Mouse (Mus musculus) neural tube, embryonic 12.5 days (tissue): ENCODE data around the gene Ccr6. TPM values are rescaled to one million over a fixed set of nuclear protein-coding genes. Genes with fewer than 3 reads are reported as not detected.
"Not testable (repeated sequence)": the region's sequence is repeated elsewhere in the genome, so short reads cannot be mapped to it uniquely, and the experiment has no call there.

Experiments used
- ATAC-seq: fragments of 200-750 bp; cut with Nextera tagmentation; 2 replicates; pipeline ENCODE4 v1.8.0; 2017; ENCODE audit warnings: low read depth, mild to moderate bottlenecking, moderate TSS enrichment, moderate library complexity; ENCODE audit not compliant: low FRiP score
- H3K27ac ChIP-seq: fragments of 300-500 bp; sonication (generic); 2 replicates; pipeline ENCODE4 v1.5.1; 2016
- H3K27me3 ChIP-seq: fragments of 300-500 bp; sonication (generic); replicated peaks from 2 replicates; pipeline ENCODE4 v1.6.1; 2016; ENCODE audit warnings: mild to moderate bottlenecking
- H3K36me3 ChIP-seq: fragments of 300-500 bp; sonication (generic); 2 replicates; pipeline ENCODE4 v1.6.1; 2016; ENCODE audit warnings: mild to moderate bottlenecking
- H3K4me1 ChIP-seq: fragments of 300-500 bp; sonication (generic); 2 replicates; pipeline ENCODE4 v1.6.1; 2016
- H3K4me2 ChIP-seq: fragments of 300-500 bp; sonication (generic); replicated peaks from 2 replicates; pipeline ENCODE4 v1.6.1; 2016; ENCODE audit warnings: mild to moderate bottlenecking
- H3K4me3 ChIP-seq: fragments of 300-500 bp; sonication (generic); 2 replicates; pipeline ENCODE4 v1.5.1; 2016
- H3K9ac ChIP-seq: fragments of 300-500 bp; sonication (generic); 2 replicates; pipeline ENCODE4 v1.6.1; 2016; ENCODE audit warnings: mild to moderate bottlenecking
- H3K9me3 ChIP-seq: fragments of 300-500 bp; sonication (generic); 2 replicates; pipeline ENCODE4 v1.6.1; 2016; ENCODE audit warnings: mild to moderate bottlenecking
- whole genome bisulfite sequencing: fragments of 180-500 bp; shearing (Covaris S2); methylation state at CpG from one replicate; pipeline ENCODE4 v1.1.7; 2016; 5-methylcytosine and 5-hydroxymethylcytosine counted together
- polyA plus RNA-seq: library from polyadenylated mRNA; unstranded; fragments of >200 nt; fragmentation: Nextera tagmentation; extraction: Ambion mirVana; gene quantifications from 2 replicates; pipeline ENCODE4 v1.2.1, GENCODE M21; 2016

Gene Ccr6
- not detected in 2 replicates for polyA plus RNA-seq

- Histone ChIP-seq H3K27ac (no peak within 1 kb of the TSS), H3K27me3 (no peaks in the 10 kb centered on the region), H3K9me3 (no peaks in the 10 kb centered on the region), H3K4me3 (no peak within 1 kb of the TSS), H3K4me2 (no peak within 1 kb of the TSS), H3K4me1 (no peaks in the 10 kb centered on the region), H3K9ac (no peak within 1 kb of the TSS), H3K36me3 (no peaks in the 10 kb centered on the region)
- ATAC-seq: no peak
- 82% methylated on average over 3 of the region's 3 CpGs for WGBS
Observed at GRCm38 (mm10) chr17:8235743-8236142, at the start of gene Ccr6. Gene Ccr6 (plus strand): TSS chr17:8236043.

DNA sequence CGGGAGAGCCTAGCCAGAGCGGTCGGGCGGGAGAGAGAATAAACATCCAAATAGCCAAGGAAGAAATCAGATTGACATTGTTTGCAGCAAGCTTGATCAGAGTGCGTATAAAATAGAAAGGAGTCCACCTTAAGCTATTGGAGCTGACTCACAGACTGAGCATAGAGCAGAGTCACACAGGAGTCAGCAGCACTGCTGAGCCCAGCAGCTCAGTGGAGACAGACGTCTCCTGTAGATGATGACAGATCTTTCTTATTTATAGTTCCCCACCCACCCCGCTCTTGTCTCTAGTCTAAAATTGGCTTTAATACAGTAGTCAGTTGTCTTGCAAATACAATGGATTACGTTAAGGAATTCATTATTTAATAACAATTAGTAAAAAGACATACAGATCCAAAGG, 42.2 kb upstream of the Ccr6 start:
- no peak for ATAC-seq
- Histone ChIP-seq H3K27ac (no peak overlapping the region), H3K27me3 (no peaks in the 10 kb centered on the region), H3K4me1 (no peaks in the 10 kb centered on the region), H3K36me3 (peaks cover 45% of the 10 kb centered on the region), H3K9ac (no peak overlapping the region), H3K9me3 (no peaks in the 10 kb centered on the region), H3K4me3 (no peak overlapping the region), H3K4me2 (no peak overlapping the region)
- WGBS: 89% methylated on average over 8 of the region's 8 CpGs

DNA sequence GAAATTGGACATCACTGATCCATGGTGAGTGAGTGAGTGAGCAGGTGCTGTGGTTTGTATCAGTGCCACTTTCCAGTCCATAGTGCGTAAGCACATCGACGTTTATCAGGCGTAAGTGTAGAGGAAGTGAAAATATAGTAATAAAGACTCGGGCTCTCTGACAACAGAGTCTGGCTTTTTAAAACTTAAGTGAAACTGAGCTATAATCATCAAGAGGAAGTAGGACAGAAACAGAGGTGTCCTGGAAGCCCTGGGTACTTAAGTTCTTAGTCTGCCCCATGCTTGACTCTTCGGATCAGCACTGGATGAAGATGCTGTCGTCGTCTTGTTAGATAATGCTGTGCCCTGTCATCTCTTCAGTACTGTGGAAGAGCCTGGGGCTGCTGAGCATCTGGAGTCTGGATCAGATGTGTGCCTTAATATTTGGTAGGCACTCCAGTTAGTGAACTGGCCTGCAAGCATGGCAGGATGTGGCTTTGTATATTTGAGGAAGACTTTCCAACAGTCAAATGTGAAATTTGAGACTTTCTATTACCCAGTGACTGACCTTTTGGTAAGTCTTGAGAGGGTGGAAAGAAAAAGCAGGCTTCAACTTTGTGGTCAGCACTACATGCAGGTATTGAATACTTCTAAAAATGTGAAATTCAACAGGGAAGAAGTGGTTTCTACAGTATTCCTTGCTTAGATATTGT, 40.0 kb upstream of the Ccr6 start:
- Histone ChIP-seq H3K4me2 (no peak overlapping the region), H3K4me3 (no peak overlapping the region), H3K4me1 (no peaks in the 10 kb centered on the region), H3K27ac (no peak overlapping the region), H3K9ac (no peak overlapping the region), H3K9me3 (no peaks in the 10 kb centered on the region), H3K27me3 (no peaks in the 10 kb centered on the region), H3K36me3 (peaks cover 31% of the 10 kb centered on the region)
- ATAC-seq: no peak
- WGBS: 94% methylated on average over 8 of the region's 8 CpGs

GRCm38 (mm10) chr17:8197652-8198051, 38.2 kb upstream of the Ccr6 start:
- 78% methylated on average over 3 of the region's 3 CpGs for whole genome bisulfite sequencing
- no peak for ATAC-seq
- Histone ChIP-seq H3K9ac (no peak overlapping the region), H3K4me2 (no peak overlapping the region), H3K27me3 (no peaks in the 10 kb centered on the region), H3K4me3 (no peak overlapping the region), H3K27ac (no peak overlapping the region), H3K9me3 (no peaks in the 10 kb centered on the region), H3K36me3 (peaks cover 29% of the 10 kb centered on the region), H3K4me1 (no peaks in the 10 kb centered on the region)

GRCm38 (mm10) chr17:8199067-8199935, 36.5 kb upstream of the Ccr6 start:
- Histone ChIP-seq H3K9me3 (no peaks in the 10 kb centered on the region), H3K27me3 (no peaks in the 10 kb centered on the region), H3K36me3 (peaks cover 24% of the 10 kb centered on the region), H3K4me1 (no peaks in the 10 kb centered on the region), H3K27ac (no peak overlapping the region), H3K4me3 (no peak overlapping the region), H3K4me2 (no peak overlapping the region), H3K9ac (no peak overlapping the region)
- WGBS: 89% methylated on average over 11 of the region's 11 CpGs
- no peak for ATAC-seq

GRCm38 (mm10) chr17:8199936-8200330, 35.9 kb upstream of the Ccr6 start:
- H3K27ac ChIP-seq: no peak overlapping the region
- H3K9me3 ChIP-seq: no peaks in the 10 kb centered on the region
- H3K9ac ChIP-seq: no peak overlapping the region
- H3K4me3 ChIP-seq: no peak overlapping the region
- peaks cover 17% of the 10 kb centered on the region for H3K36me3 ChIP-seq
- H3K4me2 ChIP-seq: no peak overlapping the region
- H3K4me1 ChIP-seq: no peaks in the 10 kb centered on the region
- 80% methylated on average over 1 of the region's 1 CpGs for WGBS
- no peak for ATAC-seq
- no peaks in the 10 kb centered on the region for H3K27me3 ChIP-seq

DNA sequence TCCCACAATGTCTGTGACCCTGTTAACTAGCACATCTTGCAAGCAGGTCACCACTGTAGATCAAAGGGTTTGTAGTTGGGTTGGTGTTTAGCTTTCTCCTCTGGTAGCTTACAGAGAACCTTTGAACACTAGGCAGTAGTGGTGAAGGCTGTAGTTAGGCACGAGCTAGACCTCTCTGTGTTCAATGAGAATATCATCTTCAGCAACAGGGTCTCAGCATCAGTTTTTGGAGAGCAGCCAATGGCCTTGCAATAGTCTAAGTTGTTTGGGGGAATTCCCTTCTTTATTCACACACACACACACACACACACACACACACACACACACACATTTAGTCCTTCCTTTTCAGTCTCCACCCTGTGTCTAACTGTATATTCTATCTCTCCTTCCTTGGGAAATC, 32.4 kb upstream of the Ccr6 start:
- Histone ChIP-seq H3K27me3 (no peaks in the 10 kb centered on the region), H3K4me1 (no peaks in the 10 kb centered on the region), H3K27ac (no peak overlapping the region), H3K4me2 (no peak overlapping the region), H3K9ac (no peak overlapping the region), H3K36me3 (no peaks in the 10 kb centered on the region), H3K4me3 (no peak overlapping the region), H3K9me3 (no peaks in the 10 kb centered on the region)
- WGBS: 76% methylated on average over 1 of the region's 1 CpGs
- no peak for ATAC-seq

DNA sequence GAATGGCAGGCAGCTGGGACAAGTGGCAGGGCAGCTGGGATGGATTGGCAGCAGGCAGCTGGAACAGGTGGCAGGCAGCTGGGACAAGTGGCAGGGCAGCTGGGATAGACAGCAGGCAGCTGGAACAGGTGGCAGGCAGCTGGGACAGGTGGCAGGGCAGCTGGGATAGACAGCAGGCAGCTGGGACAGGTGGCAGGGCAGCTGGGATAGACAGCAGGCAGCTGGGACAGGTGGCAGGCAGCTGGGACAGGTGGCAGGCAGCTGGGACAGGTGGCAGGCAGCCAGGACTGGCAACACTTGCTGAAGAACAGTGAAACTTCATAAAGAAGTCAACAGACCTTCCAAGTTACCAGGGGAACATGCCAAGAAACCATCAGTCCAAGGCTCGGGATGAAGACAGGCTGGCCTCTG, 30.6 kb upstream of the Ccr6 start:
- H3K27me3 ChIP-seq, H3K4me1 ChIP-seq, H3K9ac ChIP-seq, ATAC-seq, H3K36me3 ChIP-seq, H3K4me2 ChIP-seq, H3K9me3 ChIP-seq, H3K27ac ChIP-seq, H3K4me3 ChIP-seq: not testable (repeated sequence)
- WGBS: 93% methylated on average over 1 of the region's 1 CpGs

DNA sequence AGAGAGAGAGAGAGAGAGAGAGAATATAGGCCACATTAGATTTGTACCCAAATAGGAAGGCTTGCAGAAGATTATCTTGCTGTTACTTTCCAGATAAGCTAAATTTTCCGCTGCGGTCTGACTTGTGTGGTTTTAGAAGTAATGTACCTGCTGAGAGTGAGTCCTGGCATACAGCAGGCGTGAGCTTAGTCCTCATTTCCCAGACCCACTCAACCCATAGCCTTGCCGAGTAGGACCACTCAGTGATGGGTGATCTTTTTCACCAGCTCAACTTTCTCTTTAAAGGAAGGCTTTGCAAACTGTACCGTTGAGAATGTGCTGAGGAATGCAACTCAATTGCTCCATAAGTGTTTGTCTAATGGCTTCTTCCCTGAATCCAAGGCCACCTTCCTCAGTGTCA, 29.2 kb upstream of the Ccr6 start:
- Histone ChIP-seq H3K4me1 (no peaks in the 10 kb centered on the region), H3K9me3 (no peaks in the 10 kb centered on the region), H3K36me3 (no peaks in the 10 kb centered on the region), H3K27ac (no peak overlapping the region), H3K4me2 (no peak overlapping the region), H3K27me3 (no peaks in the 10 kb centered on the region), H3K9ac (no peak overlapping the region), H3K4me3 (no peak overlapping the region)
- 93% methylated on average over 5 of the region's 5 CpGs for WGBS
- ATAC-seq: no peak

DNA sequence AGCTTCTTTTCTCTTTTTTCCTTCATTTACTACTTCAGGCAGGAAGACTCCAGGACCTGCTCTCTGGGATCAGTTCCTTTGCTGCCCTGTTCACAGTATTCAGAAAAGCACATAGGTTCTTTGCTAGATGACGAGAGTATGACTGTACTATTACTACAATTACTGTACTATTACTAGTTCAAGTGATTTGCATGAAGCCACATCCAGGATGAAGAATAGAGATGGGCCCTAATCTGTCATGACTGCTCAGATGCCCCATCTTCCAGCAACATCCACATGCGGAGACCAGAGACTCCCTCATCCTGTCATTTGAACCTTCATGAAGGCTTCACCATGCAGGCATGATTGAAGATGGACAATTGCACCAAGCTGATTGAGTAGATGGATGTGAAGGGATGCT, 26.1 kb upstream of the Ccr6 start:
- no peak for ATAC-seq
- Histone ChIP-seq H3K27ac (no peak overlapping the region), H3K27me3 (no peaks in the 10 kb centered on the region), H3K36me3 (no peaks in the 10 kb centered on the region), H3K4me2 (no peak overlapping the region), H3K9ac (no peak overlapping the region), H3K4me3 (no peak overlapping the region), H3K9me3 (no peaks in the 10 kb centered on the region), H3K4me1 (no peaks in the 10 kb centered on the region)
- 90% methylated on average over 2 of the region's 2 CpGs for WGBS

GRCm38 (mm10) chr17:8210170-8210569, 25.7 kb upstream of the Ccr6 start:
- H3K36me3 ChIP-seq: no peaks in the 10 kb centered on the region

GRCm38 (mm10) chr17:8210675-8211074, 25.2 kb upstream of the Ccr6 start:
- Histone ChIP-seq H3K4me3 (no peak overlapping the region), H3K27ac (no peak overlapping the region), H3K9me3 (no peaks in the 10 kb centered on the region), H3K36me3 (no peaks in the 10 kb centered on the region), H3K4me1 (no peaks in the 10 kb centered on the region), H3K9ac (no peak overlapping the region), H3K4me2 (no peak overlapping the region), H3K27me3 (no peaks in the 10 kb centered on the region)
- WGBS: 81% methylated on average over 10 of the region's 10 CpGs
- ATAC-seq: no peak

More at GRCm38 (mm10) chr17:8210170-8210569, 25.7 kb upstream of the Ccr6 start:
- no peak overlapping the region for H3K9ac ChIP-seq
- no peaks in the 10 kb centered on the region for H3K9me3 ChIP-seq
- no peak overlapping the region for H3K27ac ChIP-seq
- H3K4me2 ChIP-seq: no peak overlapping the region
- no peak for ATAC-seq
- WGBS: 69% methylated on average over 3 of the region's 3 CpGs
- H3K4me3 ChIP-seq: no peak overlapping the region
- H3K4me1 ChIP-seq: no peaks in the 10 kb centered on the region
- no peaks in the 10 kb centered on the region for H3K27me3 ChIP-seq
